Mouse (Mus musculus) kidney, postnatal 25 days (tissue): ENCODE measurements around the gene Zfp459.
A peak's percentile ranks its signal among the peaks of the same experiment; 100 is the strongest.
"Not testable (repeated sequence)": the region's sequence is repeated elsewhere in the genome, so short reads cannot be mapped to it uniquely, and the experiment has no call there.

Source experiments
- DNase-seq, 2 experiments: peaks; one replicate each; pipeline ENCODE4 v3.0.0; 2021; ENCODE audit warnings: mixed read lengths in 2 of 2

Zfp459 gene

DNA sequence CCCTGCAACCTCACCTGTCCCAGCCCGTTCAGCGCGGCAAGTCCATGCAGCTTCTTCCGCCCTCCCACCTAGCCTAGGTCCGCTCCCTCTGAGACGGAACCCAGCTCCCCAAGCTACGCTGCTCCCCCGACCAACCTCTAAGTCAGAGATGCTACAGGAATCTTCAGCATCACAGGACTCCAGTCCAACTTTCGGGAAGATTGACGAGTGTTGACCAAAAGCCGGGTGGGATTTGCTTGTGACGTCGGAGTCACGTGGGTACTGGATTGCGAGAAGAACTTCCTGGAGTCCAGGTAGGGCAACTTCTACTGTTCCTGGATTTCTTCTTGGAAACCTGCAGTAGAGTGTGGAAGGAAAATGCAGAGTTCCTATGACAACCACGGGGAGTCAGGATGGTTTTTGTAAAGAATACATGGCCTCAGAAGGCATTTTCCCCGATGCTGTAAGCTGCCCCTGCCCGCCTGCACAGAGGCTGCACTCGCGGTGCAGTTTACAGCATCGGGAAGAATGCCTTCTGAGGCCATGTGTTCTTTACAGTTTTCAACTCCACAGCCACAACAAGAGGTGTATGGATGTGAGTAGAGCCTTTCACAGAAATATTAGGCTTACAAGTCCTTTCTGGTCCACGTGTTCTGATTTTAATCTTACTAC, at the start of gene Zfp459:
Zfp459 (minus strand) TSS at position 212 of the 651 bp plus-strand sequence.
- peak; percentile 71 to 76 for DNase-seq

DNA sequence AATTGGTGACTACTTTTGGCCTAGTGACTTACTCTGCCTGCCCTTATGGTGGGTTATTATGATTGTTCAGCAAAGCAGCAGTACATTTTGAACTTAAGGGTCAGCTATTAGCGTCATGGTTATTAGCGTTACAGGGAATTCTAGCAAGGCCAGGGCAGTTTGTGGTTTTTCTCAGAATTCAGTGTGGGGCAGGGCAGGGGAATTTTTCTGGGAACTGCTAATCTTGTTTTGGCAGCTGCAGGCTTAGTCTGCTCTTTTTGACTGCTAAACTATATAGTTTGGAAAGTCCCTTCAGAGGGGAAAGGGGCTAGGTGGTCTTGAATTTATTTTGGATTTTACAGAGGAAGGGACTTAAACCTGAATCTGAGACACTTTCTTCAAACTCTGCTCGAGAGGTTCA, 48.1 kb upstream of the Zfp459 start:
- DNase-seq, result no peak

DNA sequence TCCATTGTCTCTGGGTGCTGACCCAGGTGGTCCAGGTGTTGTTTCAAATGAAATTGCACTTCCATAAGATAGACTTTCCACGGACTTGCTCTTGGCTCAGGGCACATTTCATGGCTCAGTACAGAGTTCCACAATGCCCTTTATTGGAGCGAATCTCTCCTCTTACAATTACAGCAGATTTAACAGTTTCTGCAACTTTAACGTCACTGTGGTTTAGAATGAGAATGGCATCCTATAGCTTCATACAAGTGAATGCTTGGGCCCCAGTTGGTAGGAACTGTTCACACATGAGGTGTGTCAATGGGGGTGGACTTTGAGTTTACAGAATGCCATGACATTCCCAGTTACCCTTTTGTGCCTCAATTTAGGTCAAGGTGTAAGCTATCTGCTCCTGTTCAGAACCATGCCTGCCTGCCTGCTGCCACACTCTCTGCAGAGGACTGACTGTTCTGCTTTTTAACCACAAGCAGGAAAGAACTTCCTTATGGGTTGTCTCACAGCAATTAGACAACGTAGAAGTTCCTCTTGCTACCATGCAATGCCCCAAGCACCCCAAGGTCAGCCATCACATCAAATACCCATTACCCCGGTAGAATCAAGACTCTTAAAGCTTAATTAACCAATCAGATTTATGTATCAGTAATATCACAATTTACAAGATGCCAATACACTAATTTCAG, 42.4 kb upstream of the Zfp459 start:
- not testable (repeated sequence) for DNase-seq

DNA sequence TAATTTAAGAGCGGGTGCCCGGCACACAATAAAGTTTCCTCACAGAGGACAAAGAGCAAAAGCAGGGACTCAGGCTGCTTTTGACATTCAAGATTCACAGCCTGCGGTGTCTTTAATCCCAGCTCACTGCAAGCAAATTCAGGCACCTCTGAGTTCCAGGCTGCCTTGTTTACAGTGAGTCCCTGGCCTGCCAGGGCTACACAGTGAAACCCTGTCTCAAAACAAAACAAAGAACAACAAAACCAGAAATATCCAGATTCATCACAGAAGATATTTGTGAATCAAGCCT, 30.7 kb upstream of the Zfp459 start:
- DNase-seq, result peak; percentile 20 to 38

DNA sequence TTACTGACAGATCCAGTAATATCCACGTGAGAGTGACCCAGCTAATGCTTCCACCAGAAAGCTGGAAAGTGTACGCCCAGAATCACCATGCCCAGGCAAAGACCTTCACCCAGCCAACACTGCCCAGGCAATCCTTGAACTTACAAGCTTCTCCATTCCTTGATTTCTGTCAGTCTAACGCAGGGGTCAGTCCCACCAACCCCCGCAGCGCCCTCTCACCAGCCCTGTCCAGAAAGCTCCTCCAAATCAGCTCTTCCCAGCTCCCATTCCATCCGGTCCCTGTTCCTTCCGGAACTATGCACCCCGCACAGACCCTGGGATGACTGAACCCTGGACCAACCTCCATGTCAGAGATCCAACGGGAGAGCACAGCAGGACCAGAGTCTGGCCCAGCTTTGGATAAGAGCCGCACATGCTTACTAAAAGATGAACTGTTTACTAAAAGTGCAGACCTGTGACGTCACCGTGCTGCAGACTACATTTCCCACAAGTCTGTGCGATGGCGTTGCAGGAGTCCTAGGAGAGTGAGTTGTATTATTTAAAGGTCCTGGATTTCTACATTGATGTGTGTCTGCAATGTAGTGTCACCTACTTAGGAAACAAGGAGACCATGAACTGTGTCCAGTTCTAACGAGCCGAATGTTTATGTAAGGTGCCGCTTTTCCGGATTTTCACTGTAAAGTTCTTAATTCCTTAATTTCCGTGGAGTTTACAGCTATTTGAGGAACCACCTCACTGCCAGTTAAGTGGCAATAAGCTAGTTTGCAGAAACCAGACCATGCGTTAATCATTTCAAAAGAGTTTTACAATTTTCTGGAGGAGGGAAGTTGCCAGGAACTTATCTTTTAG, 30.2 kb upstream of the Zfp459 start, which contains the start of gene Zfp874a:
Zfp874a (minus strand) TSS at position 453 of the 849 bp plus-strand sequence.
- DNase-seq, result peak; percentile 96

DNA sequence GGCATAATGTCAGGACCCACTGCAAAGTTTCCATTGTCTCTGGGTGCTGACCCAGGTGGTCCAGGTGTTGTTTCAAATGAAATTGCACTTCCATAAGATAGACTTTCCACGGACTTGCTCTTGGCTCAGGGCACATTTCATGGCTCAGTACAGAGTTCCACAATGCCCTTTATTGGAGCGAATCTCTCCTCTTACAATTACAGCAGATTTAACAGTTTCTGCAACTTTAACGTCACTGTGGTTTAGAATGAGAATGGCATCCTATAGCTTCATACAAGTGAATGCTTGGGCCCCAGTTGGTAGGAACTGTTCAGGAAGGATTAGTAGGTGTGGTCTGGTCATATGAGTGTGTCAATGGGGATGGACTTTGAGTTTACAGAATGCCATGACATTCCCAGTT, 15.9 kb upstream of the Zfp459 start:
- DNase-seq, result not testable (repeated sequence)

DNA sequence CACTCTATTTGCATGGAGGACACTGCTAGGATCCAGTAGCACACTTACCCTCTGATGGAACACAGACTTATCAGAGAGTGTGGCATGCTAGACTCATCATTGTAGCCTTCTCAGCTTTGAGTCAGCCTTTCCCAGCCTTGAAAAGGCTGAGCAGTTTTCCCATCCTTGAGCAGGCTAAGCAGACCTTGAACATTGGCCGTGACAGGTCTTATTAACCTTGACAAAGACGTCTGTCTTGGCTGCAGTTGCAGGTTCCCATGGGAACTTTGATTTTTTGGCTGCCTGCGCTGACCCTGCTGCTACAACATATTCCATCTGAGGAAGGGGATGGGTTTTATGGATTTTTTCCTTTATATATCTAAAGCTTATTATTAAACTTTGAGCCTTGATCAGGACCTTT, 6.9 kb upstream of the Zfp459 start:
- no peak for DNase-seq

DNA sequence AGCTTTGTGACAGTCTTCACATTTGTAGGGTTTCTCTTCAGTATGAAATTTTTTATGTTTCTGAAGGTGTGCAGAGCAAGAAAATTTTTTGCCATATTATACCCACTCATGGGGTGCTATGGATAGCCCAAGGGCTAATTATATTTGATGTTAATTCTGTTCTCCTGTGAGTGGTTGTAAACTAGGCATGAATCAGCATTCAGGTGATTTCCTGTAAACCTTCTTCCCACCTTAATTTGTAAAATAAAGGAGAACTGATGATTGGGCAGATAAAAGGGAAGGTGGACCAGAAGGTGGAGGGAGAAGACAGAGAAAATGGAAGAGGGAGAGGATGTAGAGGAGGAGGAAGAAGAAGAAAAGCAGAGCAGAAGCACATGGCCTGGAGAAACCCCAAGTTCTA, 4.5 kb upstream of the Zfp459 start:
- not testable (repeated sequence) for DNase-seq

DNA sequence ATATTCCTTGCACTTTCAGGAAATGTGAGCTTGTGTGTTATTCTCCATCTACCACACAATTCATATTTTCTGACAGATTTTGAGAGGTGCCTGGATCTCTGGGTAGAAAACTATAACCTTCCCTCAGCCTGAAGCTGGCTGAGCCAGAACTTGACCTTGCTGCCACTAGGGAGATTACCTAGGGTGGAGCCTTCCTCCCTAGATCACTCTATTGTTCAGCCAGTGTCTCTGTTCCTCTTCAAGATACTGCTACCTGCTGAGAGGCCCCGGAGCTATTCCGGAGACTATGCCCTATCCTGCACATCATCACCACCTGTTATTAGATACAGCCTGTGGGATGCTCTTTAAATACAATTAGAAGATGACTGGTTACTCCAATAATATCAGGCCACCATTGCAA, 1.3 kb upstream of the Zfp459 start:
- not testable (repeated sequence) for DNase-seq

DNA sequence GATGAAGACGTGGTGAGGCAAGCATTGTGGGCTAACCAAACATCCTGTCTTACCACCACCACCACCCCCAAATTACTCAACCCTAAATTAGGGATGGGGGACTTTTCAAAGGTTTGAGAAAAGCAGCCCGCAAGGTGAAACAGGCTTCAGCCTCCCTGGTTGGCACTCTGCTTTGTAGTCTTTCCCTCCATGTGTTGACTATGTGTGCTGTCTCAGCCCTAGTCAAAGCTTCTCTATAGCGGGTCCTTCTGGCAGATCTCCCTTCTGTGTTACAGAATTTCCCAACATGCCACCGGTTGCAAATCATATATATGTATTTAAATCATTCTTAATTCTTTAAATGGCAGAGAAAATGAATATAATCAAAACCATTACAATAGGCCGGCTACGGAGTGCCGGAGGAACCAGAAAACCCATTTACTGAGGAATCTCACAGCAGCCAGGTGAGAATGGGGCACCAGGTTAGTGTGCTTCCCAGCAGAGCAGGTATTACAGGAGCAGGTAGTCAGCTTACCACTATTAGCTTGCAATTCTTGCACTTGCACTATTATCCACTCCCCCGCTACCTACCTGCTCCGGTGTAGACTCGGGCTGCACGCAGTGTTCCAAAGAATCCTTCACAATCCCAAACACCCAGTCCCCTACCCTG, 536 bp downstream of the Zfp459 start:
- DNase-seq, result no peak

DNA sequence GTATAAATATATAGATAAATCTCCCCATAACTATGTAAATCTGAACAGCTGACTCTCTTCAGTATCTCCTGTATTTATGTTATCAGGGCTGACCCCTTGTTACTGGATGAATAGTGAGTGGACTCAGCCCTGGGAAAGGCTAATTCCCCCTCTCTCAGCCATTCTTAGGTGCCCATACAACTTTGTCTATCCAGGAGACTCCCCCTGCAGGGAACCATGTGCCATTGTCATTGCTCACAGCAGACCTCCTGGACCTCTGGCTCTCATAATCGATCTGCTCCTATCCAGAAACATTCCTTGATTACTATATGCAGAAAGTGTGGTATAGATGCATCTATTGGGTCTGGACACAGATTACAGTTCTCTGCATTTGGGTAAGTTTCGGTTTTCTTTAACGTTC, 4.4 kb downstream of the Zfp459 start:
- DNase-seq, result no peak

DNA sequence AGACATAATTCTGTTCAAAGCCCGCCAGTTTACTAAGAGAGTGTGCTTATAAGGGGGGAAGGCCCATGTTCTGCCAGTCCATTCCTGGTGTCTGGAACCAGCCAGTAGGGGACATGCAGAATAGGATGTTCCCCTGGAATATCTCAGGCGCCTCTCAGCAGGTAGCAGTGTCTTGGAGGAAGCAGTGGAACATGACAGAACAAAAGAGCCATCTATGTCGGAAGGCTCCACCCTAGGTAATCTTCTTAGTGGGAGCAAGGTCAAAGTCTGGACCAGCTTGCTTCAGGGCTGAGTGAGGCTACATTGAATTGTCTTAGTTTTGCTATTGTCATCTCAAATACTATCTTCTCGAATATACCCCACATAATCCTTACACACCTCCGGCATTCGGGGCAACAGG, 5.5 kb downstream of the Zfp459 start:
- no peak for DNase-seq

DNA sequence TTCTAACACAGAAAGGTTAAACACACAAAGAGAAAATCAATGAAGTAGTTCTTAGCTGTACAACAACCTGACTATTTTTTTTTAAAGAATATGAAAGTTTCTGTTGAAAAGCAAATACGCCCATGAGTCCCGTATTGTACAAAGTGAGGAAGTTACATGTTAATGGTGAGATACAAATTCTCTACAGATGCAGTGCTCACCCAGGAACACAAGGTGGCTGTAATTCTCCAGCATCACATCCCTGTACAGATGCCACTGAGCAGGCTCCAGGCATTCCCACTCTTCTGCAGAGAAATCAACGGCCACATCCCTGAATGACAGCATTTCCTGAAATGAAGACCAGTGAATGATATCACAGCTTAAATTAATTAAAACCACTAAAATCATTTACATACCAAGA, 7.6 kb downstream of the Zfp459 start:
- not testable (repeated sequence) for DNase-seq

DNA sequence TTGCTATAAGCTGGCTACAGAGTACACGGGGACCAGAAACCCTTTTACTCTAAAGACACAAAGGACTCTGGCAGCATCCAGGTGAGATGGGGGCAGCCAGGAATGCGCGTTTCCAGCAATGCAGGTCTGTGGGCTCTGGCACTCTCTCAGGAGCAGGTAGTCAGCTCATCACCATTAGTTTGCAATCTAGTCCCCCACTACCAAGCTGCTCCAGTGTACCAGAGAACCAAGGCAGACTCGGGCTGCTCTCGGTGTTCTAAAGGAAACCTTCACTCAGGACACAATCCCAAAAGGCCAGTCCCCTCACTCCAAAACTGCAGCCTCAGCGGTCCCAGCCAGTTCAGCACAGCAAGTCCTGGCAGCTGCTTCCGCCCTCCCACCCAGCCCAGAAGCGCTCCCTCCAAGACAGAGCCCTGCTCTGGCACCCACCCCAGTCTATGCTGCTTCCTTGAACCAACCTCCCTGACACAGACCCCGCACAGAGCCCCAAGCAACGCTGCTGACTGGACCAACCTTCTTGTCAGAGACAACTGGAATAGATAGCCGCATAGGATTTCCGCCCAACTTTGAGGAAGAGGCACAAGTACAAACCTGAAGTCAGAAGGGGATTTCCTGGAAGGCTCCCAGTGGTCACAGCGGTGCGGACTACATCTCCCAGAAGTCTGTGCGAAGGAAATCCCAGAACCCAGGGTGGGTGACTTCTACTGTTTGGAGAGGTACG, 21.9 kb downstream of the Zfp459 start, which contains the start of gene Zfp429:
Zfp429 (minus strand) TSS at position 637 of the 721 bp plus-strand sequence.
- DNase-seq, result peak; percentile 82 to 84

DNA sequence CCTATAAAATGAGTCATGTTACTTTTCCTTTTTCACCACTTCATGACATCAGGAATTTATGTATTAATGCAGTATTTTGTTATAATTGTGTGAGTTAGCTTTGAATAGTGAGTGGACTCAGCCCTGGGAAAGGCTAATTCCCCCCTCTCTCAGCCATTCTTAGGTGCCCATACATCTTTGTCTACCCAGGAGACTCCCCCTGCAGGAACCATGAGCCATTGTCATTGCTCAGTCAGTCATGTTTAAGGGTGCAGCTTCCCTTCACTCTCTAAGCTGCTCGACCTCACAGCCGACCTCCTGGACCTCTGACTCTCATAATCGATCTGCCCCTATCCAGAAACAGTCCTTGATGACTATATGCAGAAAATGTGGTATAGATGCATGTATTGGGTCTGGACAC, 45.0 kb downstream of the Zfp459 start:
- DNase-seq, result not testable (repeated sequence)

DNA sequence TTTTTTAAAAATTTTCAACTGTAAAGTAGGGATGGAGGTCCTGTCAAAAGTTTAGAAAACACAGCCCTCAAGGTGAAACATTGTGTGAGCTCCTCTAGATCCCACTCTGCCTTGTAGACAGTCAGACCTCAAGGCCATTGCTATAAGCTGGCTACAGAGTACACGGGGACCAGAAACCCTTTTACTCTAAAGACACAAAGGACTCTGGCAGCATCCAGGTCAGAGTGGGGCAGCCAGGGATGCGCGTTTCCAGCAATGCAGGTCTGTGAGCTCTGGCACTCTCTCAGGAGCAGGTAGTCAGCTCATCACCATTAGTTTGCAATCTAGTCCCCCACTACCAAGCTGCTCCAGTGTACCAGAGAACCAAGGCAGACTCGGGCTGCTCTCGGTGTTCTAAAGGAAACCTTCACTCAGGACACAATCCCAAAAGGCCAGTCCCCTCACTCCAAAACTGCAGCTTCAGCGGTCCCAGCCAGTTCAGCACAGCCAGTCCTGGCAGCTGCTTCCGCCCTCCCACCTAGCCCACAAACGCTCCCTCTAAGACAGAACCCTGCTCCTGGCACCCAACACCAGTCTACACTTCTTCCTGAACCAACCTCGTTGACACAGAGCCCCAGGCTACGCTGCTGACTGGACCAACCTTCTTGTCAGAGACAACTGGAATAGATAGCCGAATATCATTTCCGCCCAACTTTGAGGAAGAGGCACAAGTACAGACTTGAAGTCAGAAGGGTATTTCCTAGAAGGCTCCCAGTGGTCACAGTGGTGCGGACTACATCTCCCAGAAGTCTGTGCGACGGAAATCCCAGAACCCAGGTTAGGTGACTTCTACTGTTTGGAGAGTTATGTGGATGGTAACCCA, 45.9 kb downstream of the Zfp459 start, which contains the start of the genes Gm28041 and Zfp456:
Gm28041 (minus strand) TSS at position 684 of the 862 bp plus-strand sequence.
Zfp456 (minus strand) TSS at position 761 of the 862 bp plus-strand sequence.
- DNase-seq, result peak; percentile 85 to 87

DNA sequence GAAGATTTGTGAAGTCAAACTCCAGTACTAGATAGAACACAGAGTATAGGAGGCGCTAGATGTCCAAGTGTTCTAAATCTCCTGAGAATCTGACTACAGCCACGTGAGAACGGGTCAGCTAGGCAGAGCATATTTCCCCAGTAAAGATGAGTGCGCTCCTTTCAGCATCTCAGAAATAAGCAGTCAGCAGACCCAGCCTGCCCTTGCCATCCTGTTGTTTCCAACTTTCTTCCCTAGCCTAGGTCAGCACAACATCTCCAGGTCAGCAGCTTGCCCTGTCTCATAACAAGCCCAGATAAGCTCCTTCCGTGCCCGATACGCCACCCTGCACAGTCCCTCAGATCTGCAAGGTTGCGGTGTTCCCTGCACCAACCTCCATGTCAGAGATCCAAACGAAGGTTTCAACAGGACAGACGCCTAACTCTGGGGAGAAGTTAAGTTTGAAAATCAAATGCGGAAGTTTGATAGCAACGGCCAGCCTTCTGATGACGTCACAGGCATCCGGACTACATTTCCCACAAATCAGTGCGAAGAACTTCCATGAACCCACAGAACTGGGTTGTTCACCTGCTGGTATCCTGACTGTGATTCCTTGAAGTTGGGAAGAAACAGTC, 61.0 kb downstream of the Zfp459 start, which contains the start of the genes Gm28044 and Zfp953:
Gm28044 (minus strand) TSS at position 406 of the 614 bp plus-strand sequence.
Zfp953 (minus strand) TSS at position 475 of the 614 bp plus-strand sequence.
- DNase-seq, result peak; percentile 91 to 96
